Mouse (Mus musculus): Measurements from ENCODE around the gene Mllt11. TPM values are rescaled to one million over a fixed set of nuclear protein-coding genes. Genes with fewer than 3 reads are reported as not detected.

Gene Mllt11
- polyA plus RNA-seq, 1 experiment from 2014 or later, result 653 TPM

DNA sequence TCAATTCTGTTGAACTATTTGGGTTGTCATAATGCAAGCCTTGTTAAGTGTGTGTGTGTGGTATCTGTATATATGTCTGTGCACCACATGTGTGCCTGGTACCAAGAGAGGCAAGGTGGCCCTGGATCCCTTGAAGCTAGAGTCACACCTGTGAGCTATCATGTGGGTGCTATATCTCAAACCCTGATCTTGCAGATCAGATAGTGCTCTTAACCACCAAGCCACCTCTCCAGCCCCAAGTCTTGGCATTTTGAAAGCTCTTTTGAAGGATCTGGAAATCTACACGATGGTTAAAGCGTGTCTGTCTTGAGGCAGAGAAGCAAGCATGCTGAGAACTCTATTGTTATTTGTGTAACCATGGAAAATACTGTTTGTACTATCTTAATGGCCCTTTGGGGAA, 21.4 kb downstream of the Mllt11 start:
- H3K36me3 ChIP-seq (ENCODE audit: control insufficient read depth, insufficient read depth, low read length), result peaks cover 9% of the 10 kb centered on the region; the same call in 1 of the 2 replicates
- 52% methylated on average over 2 of the region's 2 CpGs for WGBS

DNA sequence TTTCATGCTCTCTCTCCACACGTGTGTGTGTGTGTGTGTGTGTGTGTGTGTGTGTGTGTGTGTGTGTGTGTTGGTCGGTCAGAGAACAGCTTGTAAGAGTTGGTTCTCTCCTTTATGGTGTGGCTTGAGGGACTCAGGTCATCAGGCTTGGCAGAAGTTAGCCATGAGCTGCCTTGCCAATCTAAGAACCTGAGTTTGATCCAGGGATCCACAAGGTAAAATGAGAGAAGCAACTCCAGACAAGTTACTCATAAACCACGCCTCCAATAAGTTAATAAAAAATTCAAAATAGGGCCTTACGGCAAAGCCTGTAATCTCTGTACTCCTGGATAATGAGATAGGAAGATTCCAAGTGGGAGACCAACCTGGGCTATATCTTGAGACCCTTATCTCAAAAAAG, 23.7 kb downstream of the Mllt11 start:
- Histone ChIP-seq H3K27ac (ENCODE audit: low read depth, low read length) (no peak overlapping the region), H3K36me3 (ENCODE audit: control insufficient read depth, insufficient read depth, low read length) (peaks cover 17% of the 10 kb centered on the region; the same call in 1 of the 2 replicates)
- no peak for ATAC-seq (ENCODE audit: low read depth)

More for the DNA sequence above, 21.4 kb downstream of the Mllt11 start:
- Histone ChIP-seq H3K4me2 (ENCODE audit: low read depth, low read length) (no peak overlapping the region), H3K4me1 (ENCODE audit: control insufficient read depth, insufficient read depth, low read length) (no peaks in the 10 kb centered on the region), H3K4me3 (ENCODE audit: low read depth, low read length) (no peak overlapping the region), H3K27ac (ENCODE audit: low read depth, low read length) (no peak overlapping the region), H3K9me3 (ENCODE audit: control insufficient read depth, low read length) (no peaks in the 10 kb centered on the region), H3K9ac (replicated peaks; ENCODE audit: low read depth, low read length) (no peak overlapping the region), H3K27me3 (ENCODE audit: control insufficient read depth, insufficient read depth, low read length) (no peaks in the 10 kb centered on the region)
- no peak for ATAC-seq (ENCODE audit: low read depth)

DNA sequence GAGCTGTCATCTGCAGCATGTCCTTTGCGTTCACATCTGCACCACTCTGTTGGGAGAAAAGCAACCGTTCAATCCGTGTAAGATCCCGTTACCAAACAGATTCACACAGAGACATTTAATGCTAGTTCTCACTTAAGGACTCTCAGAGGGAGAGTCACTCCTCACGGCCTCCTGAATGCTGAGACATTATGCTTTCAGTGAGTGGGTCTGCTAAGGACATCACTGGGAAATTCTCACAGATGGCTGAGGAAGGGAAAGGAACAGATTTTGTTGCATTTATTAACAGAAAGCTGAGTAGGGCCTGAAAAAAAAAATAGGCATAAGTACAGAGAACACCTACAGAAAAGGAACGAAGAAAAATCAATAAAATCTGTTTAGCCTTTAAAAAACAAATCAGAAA, 28.1 kb downstream of the Mllt11 start:
- no peak overlapping the region for H3K9ac ChIP-seq (replicated peaks; ENCODE audit: low read depth, low read length)
- no peak for ATAC-seq (ENCODE audit: low read depth)
- H3K4me3 ChIP-seq (ENCODE audit: low read depth, low read length), result no peak overlapping the region
- WGBS, result 92% methylated on average over 6 of the region's 6 CpGs
- no peak overlapping the region for H3K4me2 ChIP-seq (ENCODE audit: low read depth, low read length)
- H3K4me1 ChIP-seq (ENCODE audit: control insufficient read depth, insufficient read depth, low read length), result no peaks in the 10 kb centered on the region
- H3K9me3 ChIP-seq (ENCODE audit: control insufficient read depth, low read length), result no peaks in the 10 kb centered on the region
- H3K27ac ChIP-seq (ENCODE audit: low read depth, low read length), result no peak overlapping the region
- H3K36me3 ChIP-seq (ENCODE audit: control insufficient read depth, insufficient read depth, low read length), result peaks cover 33% of the 10 kb centered on the region
- H3K27me3 ChIP-seq (ENCODE audit: control insufficient read depth, insufficient read depth, low read length), result no peaks in the 10 kb centered on the region

More for the DNA sequence above, 23.7 kb downstream of the Mllt11 start:
- H3K4me1 ChIP-seq (ENCODE audit: control insufficient read depth, insufficient read depth, low read length), result no peaks in the 10 kb centered on the region
- no peak overlapping the region for H3K4me3 ChIP-seq (ENCODE audit: low read depth, low read length)
- no peak overlapping the region for H3K4me2 ChIP-seq (ENCODE audit: low read depth, low read length)
- WGBS, result 90% methylated on average over 4 of the region's 4 CpGs
- no peak overlapping the region for H3K9ac ChIP-seq (replicated peaks; ENCODE audit: low read depth, low read length)
- H3K9me3 ChIP-seq (ENCODE audit: control insufficient read depth, low read length), result no peaks in the 10 kb centered on the region
- H3K27me3 ChIP-seq (ENCODE audit: control insufficient read depth, insufficient read depth, low read length), result no peaks in the 10 kb centered on the region

DNA sequence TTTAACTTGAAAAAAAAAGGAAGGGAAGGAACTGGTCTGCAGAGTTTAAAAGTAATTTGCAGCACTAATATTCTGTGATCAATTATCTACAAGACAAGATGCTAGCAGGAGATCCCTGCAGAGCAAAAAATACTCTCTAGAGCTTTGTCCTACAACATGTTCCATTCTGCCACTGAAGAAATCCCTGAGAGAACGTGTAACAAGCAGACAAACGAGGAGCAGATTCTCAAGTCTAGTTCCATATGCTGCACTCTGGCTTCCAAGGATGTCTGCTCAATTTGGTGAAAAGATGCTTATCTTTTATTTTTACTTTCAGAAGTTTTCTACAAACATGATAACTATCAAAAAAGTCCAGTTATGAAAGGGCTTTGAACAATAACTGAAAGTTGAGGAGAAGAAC, 31.4 kb downstream of the Mllt11 start:
- Histone ChIP-seq H3K27me3 (ENCODE audit: control insufficient read depth, insufficient read depth, low read length) (no peaks in the 10 kb centered on the region), H3K36me3 (ENCODE audit: control insufficient read depth, insufficient read depth, low read length) (peaks cover 30% of the 10 kb centered on the region), H3K27ac (ENCODE audit: low read depth, low read length) (no peak overlapping the region), H3K9me3 (ENCODE audit: control insufficient read depth, low read length) (no peaks in the 10 kb centered on the region), H3K9ac (replicated peaks; ENCODE audit: low read depth, low read length) (no peak overlapping the region), H3K4me3 (ENCODE audit: low read depth, low read length) (no peak overlapping the region), H3K4me1 (ENCODE audit: control insufficient read depth, insufficient read depth, low read length) (no peaks in the 10 kb centered on the region), H3K4me2 (ENCODE audit: low read depth, low read length) (no peak overlapping the region)
- ATAC-seq (ENCODE audit: low read depth), result no peak
- WGBS, result 84% methylated on average over 2 of the region's 2 CpGs

DNA sequence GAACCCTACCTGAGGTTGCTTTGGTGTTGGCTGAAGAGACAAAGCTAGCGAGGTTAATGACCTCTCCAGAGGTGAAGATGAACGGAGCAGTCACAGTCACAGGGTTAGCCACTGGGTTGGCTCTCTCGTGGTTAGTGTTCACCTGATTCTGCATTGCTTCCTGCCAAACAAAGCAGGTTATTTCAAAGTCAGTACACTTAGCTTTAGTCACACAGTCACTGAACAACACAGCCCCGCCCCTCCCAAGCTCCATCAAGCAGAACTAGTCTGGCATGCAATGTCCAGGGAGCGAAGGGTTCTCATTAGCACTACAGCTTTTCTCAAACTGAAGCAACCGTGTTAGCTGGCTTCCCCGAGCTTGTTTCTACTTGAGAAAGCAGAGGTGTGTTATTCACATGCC, 31.8 kb downstream of the Mllt11 start:
- no peak overlapping the region for H3K4me3 ChIP-seq (ENCODE audit: low read depth, low read length)
- no peaks in the 10 kb centered on the region for H3K9me3 ChIP-seq (ENCODE audit: control insufficient read depth, low read length)
- H3K36me3 ChIP-seq (ENCODE audit: control insufficient read depth, insufficient read depth, low read length), result peaks cover 30% of the 10 kb centered on the region
- no peak overlapping the region for H3K4me2 ChIP-seq (ENCODE audit: low read depth, low read length)
- no peak for ATAC-seq (ENCODE audit: low read depth)
- H3K4me1 ChIP-seq (ENCODE audit: control insufficient read depth, insufficient read depth, low read length), result no peaks in the 10 kb centered on the region
- no peaks in the 10 kb centered on the region for H3K27me3 ChIP-seq (ENCODE audit: control insufficient read depth, insufficient read depth, low read length)
- no peak overlapping the region for H3K27ac ChIP-seq (ENCODE audit: low read depth, low read length)
- 89% methylated on average over 7 of the region's 7 CpGs for WGBS
- no peak overlapping the region for H3K9ac ChIP-seq (replicated peaks; ENCODE audit: low read depth, low read length)

DNA sequence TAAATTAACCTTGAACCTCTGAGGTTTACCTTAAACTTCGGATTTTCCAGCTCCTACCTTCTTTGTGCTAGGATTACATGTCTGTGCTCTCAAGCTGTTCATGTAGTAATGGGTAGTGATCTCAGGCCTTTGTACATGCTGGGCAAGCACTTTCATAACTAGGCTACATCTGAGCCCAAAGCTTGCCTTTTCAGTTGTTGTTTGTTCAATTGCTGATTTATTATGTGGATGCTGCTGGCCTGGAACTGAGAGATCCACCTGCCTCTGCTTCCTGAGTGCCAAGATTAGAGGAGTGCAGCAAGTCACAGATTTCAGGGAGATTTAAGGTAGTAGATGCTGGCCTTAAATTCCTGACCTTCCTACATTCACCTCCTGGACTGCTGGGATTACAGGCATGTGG, 32.9 kb downstream of the Mllt11 start:
- H3K36me3 ChIP-seq (ENCODE audit: control insufficient read depth, insufficient read depth, low read length), result peaks cover 22% of the 10 kb centered on the region

DNA sequence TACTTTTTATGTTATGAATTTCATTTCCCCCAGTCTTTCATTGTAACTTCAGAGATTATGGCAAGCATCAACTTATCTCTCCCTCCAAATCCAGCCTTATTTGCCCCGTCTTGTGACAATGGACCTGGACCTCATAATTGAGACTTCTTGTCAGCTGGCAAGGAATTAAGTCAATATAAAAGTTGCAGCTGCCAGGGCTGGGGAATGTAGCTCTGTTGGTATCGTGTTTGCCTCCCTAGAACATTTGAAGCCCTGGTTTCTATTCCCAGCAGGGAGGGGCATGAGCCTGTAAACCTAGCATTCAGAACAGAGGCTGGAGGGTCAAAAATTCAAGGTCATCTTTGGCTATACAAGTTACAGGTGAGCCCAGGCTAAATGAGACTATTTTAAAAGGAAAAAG, 36.2 kb downstream of the Mllt11 start:
- 91% methylated on average over 2 of the region's 2 CpGs for WGBS
- Histone ChIP-seq H3K9me3 (ENCODE audit: control insufficient read depth, low read length) (no peaks in the 10 kb centered on the region), H3K27me3 (ENCODE audit: control insufficient read depth, insufficient read depth, low read length) (no peaks in the 10 kb centered on the region), H3K4me2 (ENCODE audit: low read depth, low read length) (no peak overlapping the region), H3K4me3 (ENCODE audit: low read depth, low read length) (no peak overlapping the region), H3K4me1 (ENCODE audit: control insufficient read depth, insufficient read depth, low read length) (no peaks in the 10 kb centered on the region), H3K36me3 (ENCODE audit: control insufficient read depth, insufficient read depth, low read length) (peaks cover 19% of the 10 kb centered on the region; the same call in 1 of the 2 replicates), H3K9ac (replicated peaks; ENCODE audit: low read depth, low read length) (no peak overlapping the region), H3K27ac (ENCODE audit: low read depth, low read length) (no peak overlapping the region)
- ATAC-seq (ENCODE audit: low read depth), result no peak

More for the DNA sequence above, 32.9 kb downstream of the Mllt11 start:
- no peak for ATAC-seq (ENCODE audit: low read depth)
- no peaks in the 10 kb centered on the region for H3K9me3 ChIP-seq (ENCODE audit: control insufficient read depth, low read length)
- no peak overlapping the region for H3K4me3 ChIP-seq (ENCODE audit: low read depth, low read length)
- no peaks in the 10 kb centered on the region for H3K27me3 ChIP-seq (ENCODE audit: control insufficient read depth, insufficient read depth, low read length)
- no peak overlapping the region for H3K4me2 ChIP-seq (ENCODE audit: low read depth, low read length)
- 78% methylated on average over 1 of the region's 1 CpGs for WGBS
- no peak overlapping the region for H3K9ac ChIP-seq (replicated peaks; ENCODE audit: low read depth, low read length)
- no peaks in the 10 kb centered on the region for H3K4me1 ChIP-seq (ENCODE audit: control insufficient read depth, insufficient read depth, low read length)
- H3K27ac ChIP-seq (ENCODE audit: low read depth, low read length), result no peak overlapping the region

DNA sequence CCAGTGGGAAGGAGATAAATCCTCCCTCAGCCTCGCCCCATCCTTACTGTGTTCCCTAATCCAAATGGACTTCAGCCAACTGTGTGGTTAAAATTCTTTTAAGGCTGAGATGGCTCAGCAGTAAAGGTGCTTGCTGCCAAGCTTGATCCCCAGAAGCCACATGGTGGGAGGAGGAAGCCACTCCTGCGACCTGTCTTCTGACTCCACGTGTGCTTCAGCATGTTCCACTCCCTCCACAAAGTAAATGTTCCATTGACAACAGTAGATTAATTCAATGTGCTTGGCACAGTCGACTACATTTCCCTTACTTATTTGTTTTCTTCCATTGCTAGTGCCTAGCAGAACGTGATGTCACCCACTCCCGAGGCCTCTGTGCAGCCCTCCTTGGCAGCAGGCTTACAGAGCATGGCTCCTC, 37.2 kb downstream of the Mllt11 start:
- no peak overlapping the region for H3K27ac ChIP-seq (ENCODE audit: low read depth, low read length)
- no peak overlapping the region for H3K4me2 ChIP-seq (ENCODE audit: low read depth, low read length)
- WGBS, result 83% methylated on average over 6 of the region's 6 CpGs
- H3K9me3 ChIP-seq (ENCODE audit: control insufficient read depth, low read length), result no peaks in the 10 kb centered on the region
- H3K36me3 ChIP-seq (ENCODE audit: control insufficient read depth, insufficient read depth, low read length), result peaks cover 13% of the 10 kb centered on the region; the same call in 1 of the 2 replicates
- H3K9ac ChIP-seq (replicated peaks; ENCODE audit: low read depth, low read length), result no peak overlapping the region
- no peaks in the 10 kb centered on the region for H3K27me3 ChIP-seq (ENCODE audit: control insufficient read depth, insufficient read depth, low read length)
- ATAC-seq (ENCODE audit: low read depth), result no peak
- H3K4me3 ChIP-seq (ENCODE audit: low read depth, low read length), result no peak overlapping the region
- H3K4me1 ChIP-seq (ENCODE audit: control insufficient read depth, insufficient read depth, low read length), result no peaks in the 10 kb centered on the region

DNA sequence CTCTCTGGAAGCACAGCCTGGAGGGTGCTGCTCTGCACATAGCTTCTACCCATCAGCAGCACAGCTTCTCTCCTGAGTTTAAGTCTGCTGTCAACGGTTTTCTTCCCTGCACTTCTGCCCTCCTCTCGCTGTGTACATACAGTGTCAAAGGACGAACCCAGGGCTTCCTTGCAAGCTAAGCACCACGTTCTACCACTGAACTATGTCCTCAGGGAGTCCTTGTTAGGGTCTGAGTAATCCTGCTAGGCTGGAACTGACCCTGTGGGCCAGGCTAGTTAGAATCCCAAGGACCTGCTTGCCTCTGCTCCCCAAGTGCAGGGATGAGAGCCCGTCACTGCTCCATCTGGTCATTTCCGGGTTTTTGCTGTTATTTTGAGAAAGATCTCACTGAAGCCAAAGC, 45.1 kb downstream of the Mllt11 start:
- H3K4me2 ChIP-seq (ENCODE audit: low read depth, low read length), result no peak overlapping the region
- no peak overlapping the region for H3K27ac ChIP-seq (ENCODE audit: low read depth, low read length)
- 92% methylated on average over 6 of the region's 6 CpGs for WGBS
- H3K36me3 ChIP-seq (ENCODE audit: control insufficient read depth, insufficient read depth, low read length), result peaks cover 28% of the 10 kb centered on the region
- no peaks in the 10 kb centered on the region for H3K9me3 ChIP-seq (ENCODE audit: control insufficient read depth, low read length)
- ATAC-seq (ENCODE audit: low read depth), result no peak
- no peaks in the 10 kb centered on the region for H3K4me1 ChIP-seq (ENCODE audit: control insufficient read depth, insufficient read depth, low read length)
- H3K27me3 ChIP-seq (ENCODE audit: control insufficient read depth, insufficient read depth, low read length), result no peaks in the 10 kb centered on the region
- H3K9ac ChIP-seq (replicated peaks; ENCODE audit: low read depth, low read length), result no peak overlapping the region
- H3K4me3 ChIP-seq (ENCODE audit: low read depth, low read length), result no peak overlapping the region
